Mouse (Mus musculus): Measurements from ENCODE around the gene Ccdc163. TPM values are rescaled to one million over a fixed set of nuclear protein-coding genes. Genes with fewer than 3 reads are reported as not detected.

Gene Ccdc163
- total and polyA plus RNA-seq, 2 experiments from 2014 or later = 5.4 to 10.3 TPM

- Histone ChIP-seq H3K36me3 (ENCODE audit: insufficient read depth, low read length) (no peaks in the 10 kb centered on the region), H3K4me3 (ENCODE audit: low read depth, low read length) (no peak overlapping the region), H3K9ac (replicated peaks; ENCODE audit: low read length, poor library complexity, severe bottlenecking) (no peak overlapping the region), H3K9me3 (ENCODE audit: low read length) (no peaks in the 10 kb centered on the region), H3K27me3 (ENCODE audit: insufficient read depth, low read length) (no peaks in the 10 kb centered on the region; the same call in 1 of the 2 replicates), H3K27ac (ENCODE audit: low read depth, low read length) (no peak overlapping the region), H3K4me1 (ENCODE audit: insufficient read depth, low read length) (no peaks in the 10 kb centered on the region), H3K4me2 (ENCODE audit: low read depth, low read length, poor library complexity, severe bottlenecking) (no peak overlapping the region)
- ATAC-seq (ENCODE audit: low FRiP score) (no peak), DNase-seq (ENCODE audit: low spot score) (no peak)
- no peak for TF ChIP-seq CTCF (IDR thresholded peaks at IDR 0.05)
- WGBS = 6% methylated on average over 8 of the region's 8 CpGs
These were observed 73.9 kb downstream of the Ccdc163 start for GRCm38 (mm10) chr4:116782171-116782570.

GRCm38 (mm10) chr4:116786587-116786986, 78.3 kb downstream of the Ccdc163 start:
- H3K9me3 ChIP-seq (ENCODE audit: low read length) = no peaks in the 10 kb centered on the region
- 96% methylated on average over 1 of the region's 1 CpGs for WGBS
- H3K4me3 ChIP-seq (ENCODE audit: low read depth, low read length) = no peak overlapping the region
- H3K27ac ChIP-seq (ENCODE audit: low read depth, low read length) = no peak overlapping the region
- H3K36me3 ChIP-seq (ENCODE audit: insufficient read depth, low read length) = no peaks in the 10 kb centered on the region
- TF ChIP-seq CTCF (IDR thresholded peaks at IDR 0.05) = peak; percentile 20; the same call in 1 of the 2 replicates
- H3K27me3 ChIP-seq (ENCODE audit: insufficient read depth, low read length) = no peaks in the 10 kb centered on the region; the same call in 1 of the 2 replicates
- no peaks in the 10 kb centered on the region for H3K4me1 ChIP-seq (ENCODE audit: insufficient read depth, low read length)
- DNase-seq (ENCODE audit: low spot score) = no peak
- ATAC-seq (ENCODE audit: low FRiP score) = no peak
- H3K4me2 ChIP-seq (ENCODE audit: low read depth, low read length, poor library complexity, severe bottlenecking) = no peak overlapping the region
- no peak overlapping the region for H3K9ac ChIP-seq (replicated peaks; ENCODE audit: low read length, poor library complexity, severe bottlenecking)

- Histone ChIP-seq H3K27ac (ENCODE audit: low read depth, low read length) (no peak overlapping the region), H3K4me2 (ENCODE audit: low read depth, low read length, poor library complexity, severe bottlenecking) (no peak overlapping the region), H3K4me3 (ENCODE audit: low read depth, low read length) (no peak overlapping the region), H3K27me3 (ENCODE audit: insufficient read depth, low read length) (no peaks in the 10 kb centered on the region; the same call in 1 of the 2 replicates), H3K4me1 (ENCODE audit: insufficient read depth, low read length) (no peaks in the 10 kb centered on the region), H3K36me3 (ENCODE audit: insufficient read depth, low read length) (no peaks in the 10 kb centered on the region), H3K9ac (replicated peaks; ENCODE audit: low read length, poor library complexity, severe bottlenecking) (no peak overlapping the region), H3K9me3 (ENCODE audit: low read length) (no peaks in the 10 kb centered on the region)
- TF ChIP-seq CTCF (IDR thresholded peaks at IDR 0.05) = peak; percentile 28; the same call in 1 of the 2 replicates
- ATAC-seq (ENCODE audit: low FRiP score) (no peak), DNase-seq (ENCODE audit: low spot score) (no peak)
- 37% methylated on average over 7 of the region's 7 CpGs for WGBS
These were observed 79.9 kb downstream of the Ccdc163 start for GRCm38 (mm10) chr4:116787985-116788760.

GRCm38 (mm10) chr4:116788956-116789355, 80.6 kb downstream of the Ccdc163 start:
- no peak overlapping the region for H3K9ac ChIP-seq (replicated peaks; ENCODE audit: low read length, poor library complexity, severe bottlenecking)
- ATAC-seq (ENCODE audit: low FRiP score) = no peak
- 3% methylated on average over 3 of the region's 3 CpGs for WGBS

GRCm38 (mm10) chr4:116792453-116792852, 84.1 kb downstream of the Ccdc163 start:
- no peak overlapping the region for H3K9ac ChIP-seq (replicated peaks; ENCODE audit: low read length, poor library complexity, severe bottlenecking)
- no peak for DNase-seq (ENCODE audit: low spot score)
- no peak overlapping the region for H3K4me3 ChIP-seq (ENCODE audit: low read depth, low read length)
- ATAC-seq (ENCODE audit: low FRiP score) = no peak
- no peaks in the 10 kb centered on the region for H3K36me3 ChIP-seq (ENCODE audit: insufficient read depth, low read length)
- TF ChIP-seq CTCF (IDR thresholded peaks at IDR 0.05) = no peak
- H3K27ac ChIP-seq (ENCODE audit: low read depth, low read length) = no peak overlapping the region
- 84% methylated on average over 8 of the region's 8 CpGs for WGBS
- no peaks in the 10 kb centered on the region for H3K4me1 ChIP-seq (ENCODE audit: insufficient read depth, low read length)
- H3K27me3 ChIP-seq (ENCODE audit: insufficient read depth, low read length) = no peaks in the 10 kb centered on the region
- no peaks in the 10 kb centered on the region for H3K9me3 ChIP-seq (ENCODE audit: low read length)
- no peak overlapping the region for H3K4me2 ChIP-seq (ENCODE audit: low read depth, low read length, poor library complexity, severe bottlenecking)

More at GRCm38 (mm10) chr4:116788956-116789355, 80.6 kb downstream of the Ccdc163 start:
- H3K4me2 ChIP-seq (ENCODE audit: low read depth, low read length, poor library complexity, severe bottlenecking) = no peak overlapping the region
- H3K36me3 ChIP-seq (ENCODE audit: insufficient read depth, low read length) = no peaks in the 10 kb centered on the region
- H3K27ac ChIP-seq (ENCODE audit: low read depth, low read length) = no peak overlapping the region
- H3K27me3 ChIP-seq (ENCODE audit: insufficient read depth, low read length) = no peaks in the 10 kb centered on the region
- DNase-seq (ENCODE audit: low spot score) = peak; percentile 93
- H3K9me3 ChIP-seq (ENCODE audit: low read length) = no peaks in the 10 kb centered on the region
- no peaks in the 10 kb centered on the region for H3K4me1 ChIP-seq (ENCODE audit: insufficient read depth, low read length)
- peak; percentile 94 for TF ChIP-seq CTCF (IDR thresholded peaks at IDR 0.05)
- no peak overlapping the region for H3K4me3 ChIP-seq (ENCODE audit: low read depth, low read length)

- Histone ChIP-seq H3K9ac (replicated peaks; ENCODE audit: low read length, poor library complexity, severe bottlenecking) (no peak overlapping the region), H3K27ac (ENCODE audit: low read depth, low read length) (no peak overlapping the region), H3K4me1 (ENCODE audit: insufficient read depth, low read length) (no peaks in the 10 kb centered on the region), H3K27me3 (ENCODE audit: insufficient read depth, low read length) (no peaks in the 10 kb centered on the region), H3K36me3 (ENCODE audit: insufficient read depth, low read length) (no peaks in the 10 kb centered on the region), H3K4me3 (ENCODE audit: low read depth, low read length) (no peak overlapping the region), H3K9me3 (ENCODE audit: low read length) (no peaks in the 10 kb centered on the region), H3K4me2 (ENCODE audit: low read depth, low read length, poor library complexity, severe bottlenecking) (no peak overlapping the region)
- 78% methylated on average over 2 of the region's 2 CpGs for WGBS
- TF ChIP-seq CTCF (IDR thresholded peaks at IDR 0.05) = peak; percentile 45
- no peak for DNase-seq (ENCODE audit: low spot score)
- no peak for ATAC-seq (ENCODE audit: low FRiP score)
These were observed 86.0 kb downstream of the Ccdc163 start for GRCm38 (mm10) chr4:116794273-116794672.

Measured in midbrain, postnatal 0 days (tissue).